10 mouse cellular contexts compared by ENCODE assay signal in genomic region chr10:86387821-86388440, GRCm38 (mm10).
DNase-seq lines count a peak whose midpoint lies in the region; ATAC-seq and TF ChIP-seq lines count a peak whose summit lies in the region.
"Had no signal": no experiment of that assay in that cellular context is flagged by ENCODE, and none has a peak within 500 bp of the region (broad histone marks: within the 10 kb centered on the region; RNA-seq: fewer than 3 reads in every experiment).

No protein-coding gene starts in this region.

- no peak overlapping the region for H3K4me3 ChIP-seq in kidney, embryonic 15.5 days (replicated peaks)
- H3K4me3 ChIP-seq in forebrain, postnatal 0 days (ENCODE audit: low read depth, low read length): no peak overlapping the region
- H3K4me3 ChIP-seq in heart, embryonic 11.5 days (ENCODE audit: low read depth, low read length): no peak overlapping the region
- H3K4me3 ChIP-seq in neural tube, embryonic 15.5 days (replicated peaks): no peak overlapping the region
- H3K4me3 ChIP-seq: embryonic facial prominence, embryonic 13.5 days; liver, embryonic 15.5 days had no signal

- DNase-seq in kidney, adult 18-20 months: peak; percentile 27
- DNase-seq in 3134 (ENCODE audit: extremely low read depth, insufficient read length, low spot score): peak; percentile 33
- peak; percentile 6 for DNase-seq in Patski (ENCODE audit: low read depth, low spot score)
- DNase-seq in forebrain, postnatal 0 days: peak; percentile 76
- DNase-seq in spleen, postnatal 36 days (ENCODE audit: low spot score in 2 of 2): no peak

- ATAC-seq in kidney, embryonic 15.5 days (replicated peaks; ENCODE audit: low FRiP score): no peak
- ATAC-seq in Patski: no peak
- ATAC-seq in forebrain, postnatal 0 days: peak; percentile 19; the same call in 1 of the 2 replicates
- no peak; the same call in 1 of the 2 replicates for ATAC-seq in heart, embryonic 11.5 days (replicated peaks; ENCODE audit: insufficient number of reproducible peaks, low FRiP score, low TSS enrichment)
- no peak for ATAC-seq in neural tube, embryonic 15.5 days (ENCODE audit: low FRiP score)

- POLR2A ChIA-PET in Patski (lab: Charles Lee): no interaction called here

- no peak for TF ChIP-seq CTCF in Patski (IDR thresholded peaks at IDR 0.05)
- TF ChIP-seq CTCF in forebrain, postnatal 0 days (IDR thresholded peaks at IDR 0.05; ENCODE audit: low read depth): no peak

- H3K4me2 ChIP-seq in kidney, embryonic 15.5 days: no peak overlapping the region
- H3K4me2 ChIP-seq in forebrain, postnatal 0 days (ENCODE audit: low read depth): no peak overlapping the region
- H3K4me2 ChIP-seq in heart, embryonic 11.5 days: no peak overlapping the region
- H3K4me2 ChIP-seq in neural tube, embryonic 15.5 days: no peak overlapping the region
- H3K4me2 ChIP-seq: embryonic facial prominence, embryonic 13.5 days; liver, embryonic 15.5 days had no signal

- WGBS in kidney, embryonic 15.5 days: 72% methylated on average over 5 of the region's 5 CpGs
- 62% methylated on average over 5 of the region's 5 CpGs for WGBS in forebrain, postnatal 0 days
- WGBS in heart, embryonic 11.5 days (ENCODE audit: insufficient replicate concordance): 48% methylated on average over 5 of the region's 5 CpGs
- 81% methylated on average over 5 of the region's 5 CpGs for WGBS in neural tube, embryonic 15.5 days

- in situ Hi-C loops in Patski (cut with MboI; ENCODE audit: low pct_unique_long_range_greater_than_20kb): no loop called here

- no peak overlapping the region for H3K9ac ChIP-seq in kidney, embryonic 15.5 days
- H3K9ac ChIP-seq in forebrain, postnatal 0 days: no peak overlapping the region
- no peak overlapping the region for H3K9ac ChIP-seq in heart, embryonic 11.5 days (ENCODE audit: low read depth, low read length)
- H3K9ac ChIP-seq in neural tube, embryonic 15.5 days (replicated peaks): no peak overlapping the region
- H3K9ac ChIP-seq: embryonic facial prominence, embryonic 13.5 days; liver, embryonic 15.5 days had no signal

- no peak overlapping the region for H3K27ac ChIP-seq in kidney, embryonic 15.5 days
- peak overlapping the region; percentile 21; the same call in 1 of the 2 replicates for H3K27ac ChIP-seq in forebrain, postnatal 0 days (ENCODE audit: low read depth, low read length)
- H3K27ac ChIP-seq in heart, embryonic 11.5 days (ENCODE audit: low read depth, low read length): no peak overlapping the region
- H3K27ac ChIP-seq in neural tube, embryonic 15.5 days (replicated peaks): no peak overlapping the region
- H3K27ac ChIP-seq: embryonic facial prominence, embryonic 13.5 days; liver, embryonic 15.5 days had no signal

- H3K36me3 ChIP-seq in kidney, embryonic 15.5 days: no peaks in the 10 kb centered on the region
- H3K36me3 ChIP-seq in forebrain, postnatal 0 days (ENCODE audit: insufficient read depth): no peaks in the 10 kb centered on the region
- H3K36me3 ChIP-seq in heart, embryonic 11.5 days (ENCODE audit: control insufficient read depth, insufficient read depth, low read length): no peaks in the 10 kb centered on the region
- H3K36me3 ChIP-seq in neural tube, embryonic 15.5 days: no peaks in the 10 kb centered on the region
- H3K36me3 ChIP-seq: embryonic facial prominence, embryonic 13.5 days; liver, embryonic 15.5 days had no signal

- H3K4me1 ChIP-seq in kidney, embryonic 15.5 days: peaks cover 22% of the 10 kb centered on the region
- peaks cover 4% of the 10 kb centered on the region; the same call in 1 of the 2 replicates for H3K4me1 ChIP-seq in forebrain, postnatal 0 days (ENCODE audit: insufficient read depth)
- H3K4me1 ChIP-seq in heart, embryonic 11.5 days (ENCODE audit: control insufficient read depth, insufficient read depth, low read length): peaks cover 5% of the 10 kb centered on the region
- H3K4me1 ChIP-seq in neural tube, embryonic 15.5 days: peaks cover 15% of the 10 kb centered on the region; the same call in 1 of the 2 replicates

- H3K9me3 ChIP-seq in kidney, embryonic 15.5 days (replicated peaks): no peaks in the 10 kb centered on the region
- no peaks in the 10 kb centered on the region for H3K9me3 ChIP-seq in forebrain, postnatal 0 days (ENCODE audit: low read length)
- H3K9me3 ChIP-seq in heart, embryonic 11.5 days (replicated peaks; ENCODE audit: control insufficient read depth, low read length): no peaks in the 10 kb centered on the region
- no peaks in the 10 kb centered on the region for H3K9me3 ChIP-seq in neural tube, embryonic 15.5 days (replicated peaks)
- H3K9me3 ChIP-seq: embryonic facial prominence, embryonic 13.5 days; liver, embryonic 15.5 days had no signal

- CTCF ChIA-PET in Patski (lab: Charles Lee): interaction anchor here (1.0 kb wide), 1 partner anchor 18 kb away, joined by 3 read pairs; no protein-coding TSS in a partner anchor

- no peaks in the 10 kb centered on the region for H3K27me3 ChIP-seq in kidney, embryonic 15.5 days
- H3K27me3 ChIP-seq in Patski: no peaks in the 10 kb centered on the region
- H3K27me3 ChIP-seq in forebrain, postnatal 0 days (ENCODE audit: insufficient read depth, low read length): no peaks in the 10 kb centered on the region
- no peaks in the 10 kb centered on the region for H3K27me3 ChIP-seq in heart, embryonic 11.5 days (ENCODE audit: control insufficient read depth, insufficient read depth, low read length)
- H3K27me3 ChIP-seq in neural tube, embryonic 15.5 days (replicated peaks): no peaks in the 10 kb centered on the region
- H3K27me3 ChIP-seq: embryonic facial prominence, embryonic 13.5 days; liver, embryonic 15.5 days had no signal

Comparison
In these comparisons a context has a peak if more than half of its experiments do, and no peak if none do; other contexts are left out.
1. DNase-seq: peak in kidney, adult 18-20 months (single experiment), 3134 (single experiment), Patski (single experiment) and forebrain, postnatal 0 days (single experiment); none in spleen, postnatal 36 days (0 of 2).